Mouse (Mus musculus): Measurements from ENCODE around the gene Clip4. TPM values are rescaled to one million over a fixed set of nuclear protein-coding genes. Genes with fewer than 3 reads are reported as not detected.

Gene Clip4
- total RNA-seq, 2 experiments from 2014 or later = 216 to 251 TPM

- intact Hi-C loops (cut with DNase I) = loop anchor here (10.0 kb wide), 1 partner anchor 305 kb away; no protein-coding TSS in a partner anchor
- DNase-seq (ENCODE audit: low spot score) = peak; percentile 4
Measured at GRCm38 (mm10) chr17:71869372-71870231, 101.3 kb downstream of the Clip4 start.

GRCm38 (mm10) chr17:71870232-71870621 lies 102.0 kb downstream of the Clip4 start:
- DNase-seq (ENCODE audit: low spot score) = no peak
- intact Hi-C loops (cut with DNase I) = loop anchor here (10.0 kb wide), 1 partner anchor 305 kb away; no protein-coding TSS in a partner anchor

GRCm38 (mm10) chr17:71870641-71871040 lies 102.4 kb downstream of the Clip4 start:
- DNase-seq (ENCODE audit: low spot score) = no peak
- intact Hi-C loops (cut with DNase I) = loop anchor here (10.0 kb wide), 1 partner anchor 306 kb away; no protein-coding TSS in a partner anchor

GRCm38 (mm10) chr17:71871981-71872380 lies 103.7 kb downstream of the Clip4 start:
- DNase-seq (ENCODE audit: low spot score) = no peak
- intact Hi-C loops (cut with DNase I) = loop anchor here (10.0 kb wide), 1 partner anchor 307 kb away; no protein-coding TSS in a partner anchor

- intact Hi-C loops (cut with DNase I) = loop anchor here (10.0 kb wide), 1 partner anchor 308 kb away; no protein-coding TSS in a partner anchor
- DNase-seq (ENCODE audit: low spot score) = no peak
Measured at GRCm38 (mm10) chr17:71872976-71873375, 104.7 kb downstream of the Clip4 start.

GRCm38 (mm10) chr17:71874077-71874476 lies 105.8 kb downstream of the Clip4 start:
- intact Hi-C loops (cut with DNase I) = loop anchor here (1.0 to 10.0 kb wide), 2 partner anchors 212 to 309 kb away; no protein-coding TSS in a partner anchor
- no peak for DNase-seq (ENCODE audit: low spot score)

GRCm38 (mm10) chr17:71874795-71875194 lies 106.5 kb downstream of the Clip4 start:
- DNase-seq (ENCODE audit: low spot score) = no peak
- intact Hi-C loops (cut with DNase I) = loop anchor here (1.0 to 10.0 kb wide), 2 partner anchors 212 to 310 kb away; no protein-coding TSS in a partner anchor

- no peak for DNase-seq (ENCODE audit: low spot score)
- intact Hi-C loops (cut with DNase I) = loop anchor here (10.0 kb wide), 1 partner anchor 311 kb away; no protein-coding TSS in a partner anchor
Measured at GRCm38 (mm10) chr17:71875492-71875891, 107.2 kb downstream of the Clip4 start.

- intact Hi-C loops (cut with DNase I) = no loop called here
- no peak for DNase-seq (ENCODE audit: low spot score)
Measured at GRCm38 (mm10) chr17:71881369-71881768, 113.1 kb downstream of the Clip4 start.

GRCm38 (mm10) chr17:71909107-71909506 lies 140.8 kb downstream of the Clip4 start:
- intact Hi-C loops (cut with DNase I) = loop anchor here (5.0 kb wide), 1 partner anchor 333 kb away; no protein-coding TSS in a partner anchor
- no peak for DNase-seq (ENCODE audit: low spot score)

- intact Hi-C loops (cut with DNase I) = no loop called here
- DNase-seq (ENCODE audit: low spot score) = no peak
Measured at GRCm38 (mm10) chr17:71913188-71913587, 144.9 kb downstream of the Clip4 start.

Other genes starting within 250 kb of the Clip4 start
- 1 to 10 TPM; 1.1 TPM for gene Ndc80, start 241.6 kb upstream of the Clip4 start, total RNA-seq (2021)
- gene Spdya, start 216.4 kb upstream of the Clip4 start, total RNA-seq (2021) = under 1 TPM in 1 of 2 experiments, not detected in 1; 0.14 TPM
- gene Wdr43, start 152.6 kb upstream of the Clip4 start, total RNA-seq (2021) = 10 to 100 TPM; 18.4 to 19.0 TPM
- gene Togaram2, start 95.2 kb upstream of the Clip4 start, total RNA-seq (2021) = 1 to 10 TPM; 4.1 to 5.2 TPM
- under 1 TPM; 0.36 to 0.44 TPM for gene Pcare, start 15.6 kb upstream of the Clip4 start, total RNA-seq (2021)

All from heart, postnatal 25 days (tissue).